Mouse (Mus musculus): ENCODE measurements at regions not wholly inside any gene's neighbourhood (a gene's known extent, or its start where the extent isn't known, plus 50 kb on each side); places are given as distances from the start of the nearest gene placed in this dataset.

DNA sequence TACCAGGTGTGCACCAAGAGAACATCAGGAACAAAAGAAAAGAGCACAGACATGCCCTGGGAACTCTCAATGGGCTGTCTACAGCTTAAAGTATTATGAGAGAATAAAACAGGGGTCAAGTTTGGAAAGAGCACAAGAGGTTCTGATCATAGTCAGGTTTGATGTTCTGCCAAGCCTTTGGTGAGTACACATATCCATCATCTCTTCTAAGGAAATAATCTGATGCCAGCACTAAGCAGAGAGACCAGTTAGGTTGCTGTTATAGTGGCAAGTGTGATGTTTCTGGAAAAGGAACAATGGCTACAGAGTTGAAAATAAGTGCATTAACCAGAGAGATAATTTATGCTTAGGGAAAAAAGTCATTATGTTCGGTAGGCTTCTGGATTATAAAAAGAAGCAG lies 136.9 kb upstream of the Gm11146 start:
- DNase-seq (ENCODE audit: inconsistent age in 2 of 2, low spot score in 1 of 2), result peak; percentile 22 to 52

DNA sequence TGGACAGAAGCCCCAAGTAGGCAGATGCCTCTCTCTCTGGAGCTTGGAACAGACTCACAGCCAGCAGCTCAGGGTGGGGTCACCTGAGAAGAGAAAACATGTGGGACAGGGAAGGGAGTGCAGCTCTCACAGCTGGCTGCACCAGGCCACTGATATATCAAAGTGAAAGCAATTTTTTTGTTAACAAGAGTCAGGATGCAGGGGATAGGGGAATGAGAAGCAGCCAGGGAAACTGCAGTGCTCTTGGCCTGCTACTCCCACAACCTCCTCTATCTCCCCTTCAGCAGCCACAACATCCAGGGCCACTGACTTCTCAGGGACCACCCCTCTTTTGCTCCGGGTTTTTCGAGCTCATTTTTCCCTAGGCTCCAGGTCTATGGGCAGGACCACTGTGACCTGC lies 117.5 kb upstream of the Gm11146 start:
- DNase-seq (ENCODE audit: inconsistent age in 2 of 2, low spot score in 1 of 2), result no peak

DNA sequence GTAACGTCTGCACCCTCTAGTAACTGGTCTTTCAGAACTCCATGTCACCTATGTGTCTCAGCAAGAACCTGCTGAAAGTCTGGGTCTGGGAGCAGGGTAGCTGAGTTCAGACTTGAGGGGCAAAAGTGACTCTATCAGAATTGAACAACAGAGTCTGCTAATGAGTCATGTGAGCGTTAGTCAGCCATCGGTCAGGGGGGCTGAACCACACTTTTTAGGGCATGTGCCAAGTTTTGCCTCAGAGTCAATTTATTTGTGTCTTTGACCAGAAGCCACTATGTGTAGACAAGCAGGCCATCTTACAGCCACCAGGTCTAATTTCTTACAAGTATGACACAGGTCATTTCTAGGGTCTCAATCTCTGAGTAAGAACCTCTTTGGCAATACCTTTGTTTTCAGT lies 115.9 kb upstream of the Gm11146 start:
- peak in 1 of 2 experiments; percentile 41 for DNase-seq (ENCODE audit: inconsistent age in 2 of 2, low spot score in 1 of 2)

DNA sequence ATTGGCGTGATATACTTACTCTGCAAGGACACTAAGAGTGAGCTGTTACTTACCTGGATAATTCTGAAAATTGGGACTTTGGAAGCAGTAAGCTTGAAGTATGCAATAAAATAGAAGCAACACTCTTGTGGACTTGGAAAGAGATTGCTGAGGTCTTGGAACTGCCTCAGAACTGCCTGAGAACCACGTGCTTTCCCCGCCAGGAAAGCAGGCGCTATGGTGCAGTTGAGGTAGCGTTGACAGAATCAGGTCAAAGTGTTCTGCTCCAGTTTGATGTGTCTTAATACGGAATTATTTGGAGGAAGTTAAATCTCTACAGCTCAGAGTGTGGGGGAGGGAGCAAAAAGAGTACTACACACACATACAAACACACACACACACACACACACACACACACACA lies 102.8 kb upstream of the Gm11146 start:
- DNase-seq (ENCODE audit: inconsistent age in 2 of 2, low spot score in 1 of 2), result no peak

DNA sequence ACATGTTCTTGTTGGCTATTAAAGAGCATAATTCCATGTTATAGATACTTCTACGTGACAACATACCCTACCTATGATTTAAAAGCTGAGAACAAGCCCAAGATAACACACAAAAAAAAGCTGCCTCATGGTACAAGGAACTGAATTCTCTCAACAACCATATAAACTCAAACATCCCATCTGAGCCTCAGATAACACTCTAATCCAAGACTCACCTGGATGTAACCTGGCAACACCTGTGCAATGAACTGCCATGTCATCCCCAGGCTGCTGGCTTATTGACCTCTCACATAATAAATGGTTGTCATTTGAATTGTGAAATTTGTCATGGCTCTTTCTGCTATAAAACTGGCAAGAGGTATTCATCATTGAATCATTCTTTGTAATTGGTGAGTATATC lies 93.5 kb upstream of the Gm11146 start:
- DNase-seq (ENCODE audit: inconsistent age in 2 of 2, low spot score in 1 of 2), result no peak

DNA sequence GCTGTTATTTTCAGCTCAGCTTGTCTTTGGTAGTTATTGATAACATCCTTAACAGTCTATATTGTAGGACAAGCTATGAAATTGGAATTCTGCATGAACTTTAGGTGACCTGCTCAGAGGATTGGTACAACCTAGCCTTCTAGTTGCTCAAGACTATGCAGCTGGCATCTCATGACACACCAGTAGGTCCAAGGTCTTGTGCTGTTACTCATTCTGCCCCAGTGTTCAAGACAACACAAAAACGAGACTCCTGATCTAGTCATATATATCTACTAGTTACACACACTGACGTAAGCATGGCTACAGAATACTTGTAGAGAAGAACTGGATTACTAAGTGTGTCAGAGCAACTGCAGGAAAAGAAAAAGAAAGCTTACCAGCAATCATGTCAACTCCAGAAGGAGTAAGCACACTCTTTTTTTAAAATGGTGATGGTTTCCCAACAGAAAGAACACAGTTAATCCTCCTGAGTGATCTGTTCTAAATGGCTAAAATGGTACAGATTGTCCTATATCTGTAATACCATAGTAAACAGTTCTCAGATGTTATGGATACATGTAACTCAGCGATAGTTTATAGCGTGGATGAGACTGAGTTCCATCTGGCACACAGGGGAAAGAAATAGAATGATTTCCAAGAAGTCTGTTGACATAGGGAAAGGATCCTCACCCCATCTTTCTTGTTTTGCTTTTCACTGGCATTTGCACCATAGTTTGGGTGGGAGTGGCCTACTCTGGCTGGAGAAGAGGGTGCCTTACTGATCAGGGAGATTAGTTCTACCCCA lies 85.4 kb upstream of the Gm11146 start:
- DNase-seq (ENCODE audit: inconsistent age in 2 of 2, low spot score in 1 of 2), result peak in 1 of 2 experiments; percentile 71

DNA sequence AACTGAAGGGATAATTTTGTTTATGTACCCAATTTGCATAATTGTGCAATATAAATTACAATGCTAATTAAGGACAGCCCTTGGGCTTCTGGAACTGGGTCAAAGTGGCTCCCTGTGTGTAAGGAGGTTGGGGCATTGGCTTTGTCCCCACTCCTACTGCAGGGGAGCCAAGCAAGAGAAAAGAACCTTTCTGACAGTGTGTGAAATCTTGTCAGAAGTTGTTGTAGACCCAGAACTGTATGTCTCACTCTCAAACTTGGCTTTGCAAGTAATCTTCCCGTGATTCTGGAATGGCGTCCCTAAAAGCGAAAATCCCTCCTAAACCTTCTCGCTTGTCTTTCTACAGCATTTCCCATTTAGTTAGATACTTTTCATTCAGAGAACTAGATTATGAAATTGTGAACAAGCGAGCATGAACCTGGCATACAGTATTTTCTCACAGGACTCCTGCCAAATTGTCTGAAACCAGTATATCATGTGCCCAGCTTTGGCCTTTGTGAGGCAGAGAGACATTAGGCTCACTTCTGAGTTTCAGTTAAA lies 83.8 kb upstream of the Gm11146 start:
- DNase-seq (ENCODE audit: inconsistent age in 2 of 2, low spot score in 1 of 2), result peak in 1 of 2 experiments; percentile 66

DNA sequence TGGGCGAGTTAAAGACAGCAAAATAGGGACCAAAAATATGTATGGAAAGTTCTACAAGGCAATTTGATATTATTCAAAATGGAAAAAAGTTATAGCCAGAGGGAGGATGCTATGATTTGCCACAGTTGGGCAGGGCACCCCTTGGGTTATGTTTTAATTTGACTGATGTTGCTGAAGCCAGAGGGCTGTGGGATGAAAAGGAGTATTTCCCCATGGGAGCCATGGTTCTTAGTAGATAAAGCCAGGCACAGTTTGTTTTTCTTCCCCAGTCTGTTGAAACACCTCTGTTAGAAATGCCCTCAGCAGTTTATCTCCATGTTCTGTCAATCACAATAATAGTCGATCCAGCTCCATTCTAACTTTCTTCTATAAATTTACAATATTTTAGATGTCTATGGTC lies 82.6 kb upstream of the Gm11146 start:
- no peak for DNase-seq (ENCODE audit: inconsistent age in 2 of 2, low spot score in 1 of 2)

DNA sequence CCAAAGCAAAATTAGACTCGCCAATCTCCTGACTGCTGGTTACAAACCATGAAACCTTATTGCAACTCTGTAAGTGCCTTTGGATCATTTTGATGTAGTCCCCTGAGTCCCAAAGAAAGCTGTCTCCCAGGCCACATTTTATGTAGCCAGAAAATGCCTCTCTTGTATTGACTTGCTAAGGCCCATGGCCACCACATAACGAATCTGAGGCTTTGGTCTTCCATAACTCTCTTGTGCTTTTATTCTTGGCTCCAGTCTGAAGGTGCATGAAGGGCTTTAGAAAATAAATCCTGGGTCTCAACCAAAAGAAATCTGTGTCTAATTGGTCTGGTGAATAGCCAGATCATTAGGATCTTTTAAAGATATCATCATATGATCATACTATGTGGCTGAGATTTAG lies 77.3 kb upstream of the Gm11146 start:
- peak in 1 of 2 experiments; percentile 14 for DNase-seq (ENCODE audit: inconsistent age in 2 of 2, low spot score in 1 of 2)

DNA sequence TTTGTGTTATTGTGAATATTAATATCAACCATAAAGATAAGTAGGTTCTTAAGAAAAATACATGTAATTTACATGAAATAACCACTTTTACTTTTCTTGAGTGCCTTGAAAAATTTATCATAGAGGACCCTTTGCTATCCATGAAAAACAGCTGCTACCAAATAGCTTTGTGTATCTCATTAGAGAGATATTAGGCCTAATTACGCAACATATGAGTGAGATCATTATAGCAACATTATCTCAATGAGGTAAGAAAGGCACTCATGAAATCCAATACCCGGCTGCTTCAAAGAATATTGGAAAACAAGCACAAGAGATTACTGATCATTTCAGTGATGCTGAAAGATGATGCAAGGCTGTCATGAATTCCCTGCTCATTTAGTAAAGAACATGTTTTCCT lies 74.9 kb upstream of the Gm11146 start:
- peak in 1 of 2 experiments; percentile 16 for DNase-seq (ENCODE audit: inconsistent age in 2 of 2, low spot score in 1 of 2)

DNA sequence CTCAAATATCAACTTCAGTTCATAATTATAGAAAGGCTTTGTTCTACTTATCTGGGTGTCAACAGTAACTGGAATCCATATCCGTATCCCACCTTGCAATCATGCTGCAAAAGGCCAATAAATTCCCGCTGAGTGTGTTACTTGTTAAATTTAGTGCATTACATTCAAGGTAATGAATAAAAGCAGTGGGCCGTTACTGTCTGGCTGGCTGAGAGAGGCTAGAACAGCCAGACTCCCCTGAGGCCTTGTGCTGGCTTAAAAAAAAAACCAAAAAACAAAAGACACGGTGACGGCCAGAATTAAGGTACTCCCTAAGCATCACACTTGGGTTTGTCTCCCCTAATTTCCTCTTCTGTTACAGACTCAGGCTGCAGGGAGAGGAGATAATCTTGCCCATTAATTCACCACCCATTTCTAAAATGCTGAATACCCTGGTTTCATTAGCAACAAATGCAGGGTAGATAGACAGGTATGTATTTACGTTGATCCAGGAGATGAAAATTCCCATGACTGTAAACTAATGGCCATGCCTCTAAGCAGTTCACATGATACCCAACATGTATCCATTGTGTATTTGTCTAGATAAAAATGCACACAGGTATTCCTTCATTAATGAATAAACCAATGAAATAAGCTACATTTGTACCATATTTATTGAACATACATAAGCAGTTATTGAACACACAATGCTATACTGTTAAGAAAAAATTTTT lies 74.1 kb upstream of the Gm11146 start:
- DNase-seq (ENCODE audit: inconsistent age in 2 of 2, low spot score in 1 of 2), result peak in 1 of 2 experiments; percentile 26

DNA sequence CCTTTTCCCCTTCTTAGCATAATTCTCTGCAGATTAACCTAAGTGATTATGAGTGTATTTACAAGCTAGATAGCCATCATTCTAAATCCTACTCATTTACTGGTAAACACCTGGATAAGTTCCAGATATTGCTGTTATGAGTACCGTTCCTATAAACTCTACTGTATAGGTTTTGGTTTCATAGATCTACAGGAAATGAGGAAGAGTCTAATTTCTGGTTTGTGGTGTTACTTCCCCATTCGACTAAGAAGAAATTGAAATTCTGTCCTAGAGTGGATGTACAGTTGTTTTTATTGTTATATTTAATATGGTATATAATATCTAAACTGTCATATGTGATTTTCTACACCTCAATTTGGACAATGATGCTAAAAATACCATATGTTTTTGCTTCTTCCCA lies 69.4 kb upstream of the Gm11146 start:
- no peak for DNase-seq (ENCODE audit: inconsistent age in 2 of 2, low spot score in 1 of 2)

DNA sequence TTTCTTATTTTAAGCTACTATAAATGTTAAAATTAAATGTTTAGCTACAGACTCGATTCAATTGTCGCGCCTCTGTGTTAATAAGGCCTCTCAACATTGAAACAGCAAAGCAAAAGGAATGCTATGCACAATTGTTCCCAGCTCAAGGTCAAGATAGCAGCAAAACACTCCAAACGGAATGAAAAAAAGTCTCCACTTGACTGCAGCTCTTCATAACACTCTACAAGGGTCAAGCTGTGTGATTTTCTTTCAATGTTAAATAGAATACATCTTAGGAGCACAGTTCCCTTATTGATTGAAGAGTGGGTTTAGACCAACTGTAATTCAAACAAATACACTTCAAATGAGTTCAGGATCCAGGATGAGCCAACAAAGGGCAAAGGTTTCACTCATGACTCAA lies 63.9 kb upstream of the Gm11146 start:
- DNase-seq (ENCODE audit: inconsistent age in 2 of 2, low spot score in 1 of 2), result peak in 1 of 2 experiments; percentile 20

DNA sequence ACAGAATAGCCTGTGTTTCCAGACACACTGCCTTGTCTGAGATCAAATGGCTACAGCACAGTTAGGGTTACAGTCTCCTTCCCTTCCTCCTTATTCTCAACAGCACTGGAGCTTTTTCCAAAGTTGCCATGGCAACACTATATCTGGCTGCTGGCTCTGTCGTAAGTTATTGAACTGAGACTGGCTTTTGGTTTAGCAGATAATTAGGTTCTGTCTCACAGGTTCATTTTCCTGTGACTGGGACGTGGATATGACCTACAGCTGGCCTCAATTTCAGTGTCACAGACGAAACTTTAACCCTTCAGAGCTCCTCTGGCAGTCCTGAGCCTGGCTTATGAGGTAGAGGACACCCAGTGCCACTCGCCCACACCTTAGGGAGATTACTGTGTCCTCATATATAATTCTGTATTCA lies 60.2 kb upstream of the Gm11146 start:
- peak in 1 of 2 experiments; percentile 57 for DNase-seq (ENCODE audit: inconsistent age in 2 of 2, low spot score in 1 of 2)

DNA sequence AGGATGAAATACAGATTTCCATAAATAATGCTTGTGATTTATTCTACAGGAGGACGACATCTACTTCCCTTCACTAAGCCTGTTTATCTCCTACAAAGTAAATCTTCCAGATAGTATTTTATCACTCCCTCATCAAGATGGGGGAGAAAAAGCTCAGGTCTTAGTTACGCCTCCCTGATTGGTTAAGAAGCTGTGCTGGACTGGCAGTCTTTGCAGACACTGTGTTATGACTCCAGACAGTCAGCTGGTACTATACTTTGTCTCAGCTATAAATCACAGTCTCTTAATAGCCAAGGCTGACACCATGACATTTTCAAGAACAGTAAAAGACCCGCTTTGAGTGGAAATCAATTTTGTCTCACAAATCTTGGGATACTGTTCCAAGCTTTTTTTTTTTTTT lies 51.4 kb upstream of the Gm11146 start:
- DNase-seq (ENCODE audit: inconsistent age in 2 of 2, low spot score in 1 of 2), result no peak
